Mouse (Mus musculus) cerebellum, adult 2 months (tissue): ENCODE data around the gene Ube2n. TPM values are rescaled to one million over a fixed set of nuclear protein-coding genes. Genes with fewer than 3 reads are reported as not detected.
"Not testable (repeated sequence)": the region's sequence is repeated elsewhere in the genome, so short reads cannot be mapped to it uniquely, and the experiment has no call there.

Experiments
- DNase-seq, 2 experiments: peaks; one replicate each; pipeline ENCODE4 v3.0.0; 2021
- H3K27ac ChIP-seq: fragments of 200-500 bp; 2 replicates; pipeline ENCODE4 v1.5.1; 2012; ENCODE audit warnings: low read length, control low read depth, inconsistent platforms; ENCODE audit not compliant: insufficient read depth
- H3K27me3 ChIP-seq: fragments of 200-500 bp; 2 replicates; pipeline ENCODE4 v1.6.1; 2012; ENCODE audit warnings: inconsistent platforms, mild to moderate bottlenecking, low read length, moderate library complexity; ENCODE audit not compliant: control insufficient read depth, insufficient read depth
- H3K4me1 ChIP-seq: fragments of 200-500 bp; 2 replicates; pipeline ENCODE4 v1.6.1; 2011; ENCODE audit warnings: low read length; ENCODE audit not compliant: control insufficient read depth, insufficient read depth
- H3K4me3 ChIP-seq: fragments of 200-500 bp; replicated peaks from 2 replicates; pipeline ENCODE3; 2011; ENCODE audit warnings: mild to moderate bottlenecking, low read depth, low read length, control low read depth; ENCODE audit not compliant: insufficient read depth
- CTCF ChIP-seq: fragments of 200-500 bp; IDR thresholded peaks from 2 replicates; pipeline ENCODE4 v1.5.1; 2011; ENCODE audit warnings: low read depth, mild to moderate bottlenecking, control low read depth, low read length, moderate library complexity, borderline replicate concordance; ENCODE audit not compliant: insufficient read depth
- POLR2A ChIP-seq: fragments of 200-500 bp; IDR thresholded peaks from 2 replicates; pipeline ENCODE4 v1.6.1; 2011; ENCODE audit warnings: low read length, control low read depth, borderline replicate concordance; ENCODE audit not compliant: insufficient read depth
- WGBS: fragments of 180-500 bp; shearing (Covaris S2); methylation state at CpG from one replicate; pipeline ENCODE4 v1.1.7; 2018; 5-methylcytosine and 5-hydroxymethylcytosine counted together
- polyA plus RNA-seq: library from polyadenylated mRNA; depleted of rRNA; stranded (reverse); fragments of >200 nt; gene quantifications from 2 replicates; pipeline ENCODE4 v1.2.3, GENCODE M21; 2012

Gene Ube2n
- polyA plus RNA-seq, 1 experiment, result 185 TPM

DNA sequence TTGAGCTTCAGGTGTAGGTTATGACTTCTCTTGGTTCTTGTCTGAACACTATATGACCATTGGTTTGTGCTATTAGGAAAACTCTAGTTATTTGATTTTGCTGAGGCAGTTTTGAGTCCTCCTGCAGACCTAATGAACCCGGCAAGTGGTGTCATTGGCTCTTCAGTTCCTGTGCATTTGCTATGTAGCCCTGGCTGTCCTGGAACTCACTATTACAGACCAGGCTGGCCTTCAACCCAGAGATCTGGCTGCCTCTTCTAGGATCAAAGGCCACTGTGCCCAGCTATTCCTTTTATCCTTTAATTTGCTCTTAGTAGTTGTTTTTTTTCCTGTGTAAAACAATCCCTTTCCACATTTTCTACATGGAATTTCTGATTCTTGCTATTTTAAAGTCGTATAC is 28.4 kb downstream of the Ube2n start:
- peaks cover 12% of the 10 kb centered on the region for H3K4me1 ChIP-seq
- no peak overlapping the region for H3K27ac ChIP-seq
- no peak for TF ChIP-seq POLR2A
- no peak for TF ChIP-seq CTCF
- DNase-seq, result no peak
- H3K4me3 ChIP-seq, result no peak overlapping the region
- H3K27me3 ChIP-seq, result no peaks in the 10 kb centered on the region
- 92% methylated on average over 2 of the region's 2 CpGs for WGBS

DNA sequence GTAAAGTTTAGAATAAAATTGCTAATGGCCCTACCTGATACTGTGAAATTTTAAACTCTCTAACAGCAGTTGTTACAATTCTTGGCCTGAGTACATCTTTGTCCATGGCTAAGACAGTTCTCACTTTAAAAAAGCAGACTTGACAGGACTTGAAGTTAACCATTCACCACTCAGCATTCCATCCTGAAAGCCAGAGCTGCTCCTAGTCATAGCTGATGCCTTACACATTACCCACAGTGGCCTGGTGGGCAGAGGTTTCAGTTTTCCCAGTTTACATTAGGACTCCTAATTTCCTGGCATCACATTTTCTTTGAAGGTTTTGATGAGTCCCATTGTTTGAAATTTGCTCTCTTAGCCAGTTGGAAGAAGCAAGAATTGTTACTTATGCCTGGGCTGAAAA is 29.1 kb downstream of the Ube2n start:
- H3K4me3 ChIP-seq, result no peak overlapping the region
- no peak for TF ChIP-seq POLR2A
- TF ChIP-seq CTCF, result no peak
- no peaks in the 10 kb centered on the region for H3K27me3 ChIP-seq
- H3K4me1 ChIP-seq, result peaks cover 12% of the 10 kb centered on the region
- H3K27ac ChIP-seq, result no peak overlapping the region
- DNase-seq, result no peak

DNA sequence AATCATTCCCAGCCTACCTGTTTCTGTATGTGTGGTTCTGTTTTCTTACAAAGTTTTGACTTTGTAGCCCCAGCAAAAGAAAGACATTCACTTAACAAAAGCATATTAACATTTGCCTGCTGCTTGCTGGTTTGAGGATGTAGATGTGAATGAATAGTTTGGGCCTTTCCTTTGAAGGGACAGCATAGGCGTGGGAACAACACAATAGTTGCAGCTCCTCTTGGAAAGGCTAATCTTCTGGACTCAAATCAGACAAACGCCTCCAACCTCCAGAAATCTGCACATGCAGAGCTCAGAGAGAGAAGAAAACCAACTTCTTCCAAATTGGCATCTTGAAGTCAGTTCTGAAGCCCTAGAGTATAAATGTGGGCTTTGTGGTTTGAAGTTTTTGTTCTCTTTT is 29.7 kb downstream of the Ube2n start:
- 42% methylated on average over 2 of the region's 2 CpGs for WGBS
- Histone ChIP-seq H3K27me3 (no peaks in the 10 kb centered on the region), H3K4me3 (no peak overlapping the region), H3K4me1 (peaks cover 10% of the 10 kb centered on the region; the same call in 1 of the 2 replicates), H3K27ac (no peak overlapping the region)
- no peak for TF ChIP-seq POLR2A
- no peak for TF ChIP-seq CTCF
- DNase-seq, result no peak

DNA sequence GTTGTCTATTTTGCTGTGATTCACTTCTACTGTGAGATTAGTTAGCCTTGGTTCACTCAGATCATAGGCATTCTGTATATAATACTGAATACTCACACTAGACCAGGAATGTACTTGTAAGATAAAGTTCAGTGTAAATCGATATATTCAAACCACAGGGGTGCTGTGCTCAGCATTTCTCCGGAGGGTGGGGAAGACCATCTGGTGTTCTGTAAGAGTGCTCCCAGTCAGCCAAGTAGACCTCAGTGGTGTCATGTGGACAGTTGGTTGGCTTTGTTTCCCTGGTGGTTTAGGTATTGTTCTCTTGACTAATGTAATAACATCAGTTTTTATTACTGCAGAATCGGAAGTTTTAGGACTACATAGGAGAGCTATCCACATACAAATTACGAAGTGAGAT is 30.1 kb downstream of the Ube2n start:
- no peaks in the 10 kb centered on the region for H3K27me3 ChIP-seq
- 33% methylated on average over 4 of the region's 4 CpGs for WGBS
- H3K4me1 ChIP-seq, result peaks cover 10% of the 10 kb centered on the region; the same call in 1 of the 2 replicates
- TF ChIP-seq CTCF (no peak), POLR2A (no peak)
- DNase-seq, result peak in 1 of 2 experiments; percentile 66
- H3K27ac ChIP-seq, result no peak overlapping the region
- H3K4me3 ChIP-seq, result no peak overlapping the region

DNA sequence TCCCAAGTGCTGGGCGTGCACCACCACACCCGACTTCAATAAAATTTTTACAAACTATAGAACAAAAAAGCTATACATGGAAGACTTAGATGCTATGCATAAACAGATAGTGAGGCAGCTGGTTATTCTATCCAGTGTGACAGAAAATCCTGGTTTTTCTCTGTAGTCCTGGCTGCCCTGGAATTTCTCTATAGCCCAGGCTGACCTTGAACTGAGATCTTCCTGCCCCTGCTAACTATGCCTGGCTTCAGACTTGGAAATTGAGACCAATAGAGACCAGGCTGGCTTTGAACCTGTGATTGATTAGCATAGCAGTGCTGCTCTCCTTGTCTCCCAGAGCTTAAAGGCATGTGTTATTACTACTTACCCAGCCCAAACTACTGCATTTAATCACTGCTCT is 31.2 kb downstream of the Ube2n start:
- Histone ChIP-seq H3K4me1 (peaks cover 10% of the 10 kb centered on the region; the same call in 1 of the 2 replicates), H3K4me3 (no peak overlapping the region), H3K27ac (no peak overlapping the region), H3K27me3 (no peaks in the 10 kb centered on the region)
- WGBS, result 91% methylated on average over 2 of the region's 2 CpGs
- no peak for TF ChIP-seq POLR2A
- no peak for TF ChIP-seq CTCF
- DNase-seq, result no peak

DNA sequence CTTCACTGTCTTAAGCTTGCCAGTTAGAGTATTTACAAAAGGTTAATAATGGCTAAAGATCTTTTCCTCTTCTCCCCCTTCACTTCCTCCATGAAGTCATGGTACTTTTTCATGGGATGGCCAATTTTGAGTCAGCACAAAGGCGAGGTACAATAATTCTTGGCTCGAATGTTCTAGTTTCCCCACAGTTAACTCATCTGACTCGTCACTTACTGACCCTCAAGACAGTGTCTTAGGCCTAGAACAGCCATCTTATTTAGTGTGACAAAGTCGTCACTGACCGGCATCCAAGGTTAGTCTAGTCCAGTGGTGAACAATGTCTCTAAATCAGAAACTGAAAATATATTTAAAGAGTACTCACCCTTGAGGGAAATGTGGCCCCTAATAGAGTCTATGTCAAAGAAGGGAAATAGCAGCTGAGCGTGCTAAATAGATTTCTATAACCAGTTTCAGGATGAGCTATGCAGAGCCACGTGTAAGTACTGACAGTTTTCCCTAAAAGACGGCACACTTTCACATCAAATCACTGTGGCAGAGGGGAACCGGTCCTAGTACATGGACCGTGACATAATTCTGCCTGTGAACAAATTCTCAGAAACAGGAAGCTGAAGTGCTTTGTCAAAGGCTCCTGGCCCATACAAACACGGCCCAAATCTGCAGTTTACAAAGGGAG is 33.3 kb downstream of the Ube2n start:
- no peaks in the 10 kb centered on the region for H3K27me3 ChIP-seq
- H3K4me3 ChIP-seq, result no peak overlapping the region
- peaks cover 10% of the 10 kb centered on the region; the same call in 1 of the 2 replicates for H3K4me1 ChIP-seq
- WGBS, result 76% methylated on average over 11 of the region's 11 CpGs
- no peak overlapping the region for H3K27ac ChIP-seq
- DNase-seq, result no peak
- TF ChIP-seq CTCF, result no peak
- no peak for TF ChIP-seq POLR2A

DNA sequence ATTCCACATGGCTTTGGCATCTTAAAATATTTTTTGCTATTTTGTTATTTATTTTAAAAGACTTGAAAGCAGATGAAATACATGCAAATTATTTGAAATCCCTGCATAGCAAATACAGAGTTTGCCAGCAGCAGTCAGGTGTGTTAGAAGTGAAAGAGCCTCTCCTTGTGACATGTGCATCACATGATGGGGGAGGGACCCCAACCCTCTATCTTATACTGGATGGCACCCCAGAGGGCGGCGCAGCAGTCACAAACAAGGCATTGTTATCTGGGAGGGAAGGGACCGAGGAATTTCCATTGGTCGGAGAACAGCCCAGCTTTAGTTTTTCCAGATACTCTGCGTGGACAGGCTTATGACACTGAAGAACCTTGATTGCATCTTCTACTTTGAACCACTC is 34.1 kb downstream of the Ube2n start:
- not testable (repeated sequence) for H3K4me1 ChIP-seq, H3K27ac ChIP-seq, DNase-seq, H3K4me3 ChIP-seq, H3K27me3 ChIP-seq
- WGBS, result 71% methylated on average over 5 of the region's 5 CpGs

DNA sequence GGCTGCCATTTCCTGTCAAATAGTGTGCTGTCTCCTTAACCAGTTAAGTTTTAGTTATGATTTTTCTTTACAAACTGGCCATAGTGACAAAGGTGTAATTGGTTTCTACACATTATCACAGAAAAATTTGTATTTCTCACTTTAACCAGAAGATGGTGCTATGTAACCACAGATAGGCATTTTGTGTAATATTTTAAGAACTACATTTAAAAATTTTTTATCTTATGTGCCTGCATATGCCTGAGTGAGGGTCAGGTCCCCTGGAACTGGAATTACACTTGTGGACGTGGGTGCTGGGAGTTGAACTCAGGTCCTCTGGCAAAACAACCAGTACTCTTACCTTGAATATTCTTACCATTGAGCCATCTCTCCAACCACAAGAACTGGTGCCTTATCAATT is 35.6 kb downstream of the Ube2n start:
- Histone ChIP-seq H3K27ac (no peak overlapping the region), H3K27me3 (no peaks in the 10 kb centered on the region), H3K4me1 (no peaks in the 10 kb centered on the region; the same call in 1 of the 2 replicates), H3K4me3 (no peak overlapping the region)
- TF ChIP-seq CTCF, result peak; percentile 45; the same call in 1 of the 2 replicates
- TF ChIP-seq POLR2A, result no peak
- WGBS, result 85% methylated on average over 1 of the region's 1 CpGs
- no peak for DNase-seq
